Mouse (Mus musculus): ENCODE measurements around the gene Gm17079. TPM values are rescaled to one million over a fixed set of nuclear protein-coding genes. Genes with fewer than 3 reads are reported as not detected.
A peak's percentile ranks its signal among the peaks of the same experiment; 100 is the strongest.
"Not testable (repeated sequence)": the region's sequence is repeated elsewhere in the genome, so short reads cannot be mapped to it uniquely, and the experiment has no call there.

The Gm17079 gene
- not detected for total RNA-seq (2021)
- long read RNA-seq, experiment 1: 0 reads
- long read RNA-seq, experiment 2: 0 reads

DNA sequence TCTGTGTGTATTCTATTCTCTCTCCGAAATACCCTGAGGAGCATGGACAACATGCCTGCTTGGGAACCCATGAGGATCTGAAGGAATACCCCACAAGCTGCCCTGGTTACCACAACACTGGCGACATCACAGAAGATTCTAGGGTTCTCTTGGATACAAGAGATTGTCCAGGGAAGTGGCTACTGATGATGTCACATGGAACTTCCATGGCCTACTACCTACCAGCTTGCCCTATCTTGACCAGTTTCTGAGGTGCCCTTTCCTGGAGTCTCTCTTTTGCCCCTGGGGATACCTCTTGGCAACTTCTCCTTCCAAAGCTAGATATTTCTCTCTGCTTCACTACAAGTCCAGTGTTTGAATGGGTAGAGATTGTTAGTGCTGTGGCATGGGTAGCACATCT, at the start of gene Gm17079:
TSS of gene Gm17079 (minus strand) at position 101 of the 400 bp plus-strand sequence.
- intact Hi-C loops (cut with DNase I); DNase-seq (ENCODE audit: low spot score in 2 of 2): not testable (repeated sequence)

DNA sequence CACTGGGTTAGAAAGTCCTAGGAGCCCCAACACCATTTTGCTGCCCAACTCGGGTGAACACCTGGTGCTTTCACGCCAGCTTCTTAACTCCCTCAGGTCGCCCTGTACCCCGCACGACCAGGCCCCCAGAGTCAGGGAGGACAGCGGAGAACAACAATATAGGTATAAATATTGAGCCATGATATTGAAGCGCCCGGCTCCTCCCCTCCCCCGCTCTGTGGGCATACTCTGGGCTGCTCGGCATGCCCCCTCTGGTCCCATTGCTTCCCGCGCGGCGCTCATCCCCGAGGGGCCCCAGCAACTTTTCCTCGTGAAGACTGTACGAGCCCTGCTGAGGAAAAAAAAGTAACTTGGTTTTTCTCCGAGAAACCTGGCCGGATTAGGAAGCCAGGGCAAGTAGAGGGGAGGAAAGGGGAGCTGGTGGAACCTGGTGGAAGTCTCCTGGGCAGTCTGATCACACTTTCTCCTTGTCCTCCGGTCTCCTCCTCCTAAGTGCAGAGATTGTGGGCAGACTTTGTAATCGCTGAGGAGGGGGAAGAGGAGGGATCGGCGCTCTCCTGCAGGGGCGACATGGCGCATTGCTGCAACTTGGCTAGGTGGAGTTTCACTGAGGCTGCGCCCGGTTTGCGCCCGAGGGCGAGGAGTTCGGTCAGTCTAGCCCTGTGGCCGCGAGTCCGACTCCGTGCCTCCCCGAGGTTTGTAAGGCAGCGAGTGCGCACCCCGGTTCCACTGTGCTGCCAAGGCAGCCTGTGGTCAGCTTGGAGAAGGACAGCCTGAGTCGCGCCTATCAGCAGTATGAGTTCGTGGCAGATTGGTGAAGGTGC, 45.3 kb upstream of the Gm17079 start:
- DNase-seq (ENCODE audit: low spot score in 2 of 2): no peak
- intact Hi-C loops (cut with DNase I): no loop called here

DNA sequence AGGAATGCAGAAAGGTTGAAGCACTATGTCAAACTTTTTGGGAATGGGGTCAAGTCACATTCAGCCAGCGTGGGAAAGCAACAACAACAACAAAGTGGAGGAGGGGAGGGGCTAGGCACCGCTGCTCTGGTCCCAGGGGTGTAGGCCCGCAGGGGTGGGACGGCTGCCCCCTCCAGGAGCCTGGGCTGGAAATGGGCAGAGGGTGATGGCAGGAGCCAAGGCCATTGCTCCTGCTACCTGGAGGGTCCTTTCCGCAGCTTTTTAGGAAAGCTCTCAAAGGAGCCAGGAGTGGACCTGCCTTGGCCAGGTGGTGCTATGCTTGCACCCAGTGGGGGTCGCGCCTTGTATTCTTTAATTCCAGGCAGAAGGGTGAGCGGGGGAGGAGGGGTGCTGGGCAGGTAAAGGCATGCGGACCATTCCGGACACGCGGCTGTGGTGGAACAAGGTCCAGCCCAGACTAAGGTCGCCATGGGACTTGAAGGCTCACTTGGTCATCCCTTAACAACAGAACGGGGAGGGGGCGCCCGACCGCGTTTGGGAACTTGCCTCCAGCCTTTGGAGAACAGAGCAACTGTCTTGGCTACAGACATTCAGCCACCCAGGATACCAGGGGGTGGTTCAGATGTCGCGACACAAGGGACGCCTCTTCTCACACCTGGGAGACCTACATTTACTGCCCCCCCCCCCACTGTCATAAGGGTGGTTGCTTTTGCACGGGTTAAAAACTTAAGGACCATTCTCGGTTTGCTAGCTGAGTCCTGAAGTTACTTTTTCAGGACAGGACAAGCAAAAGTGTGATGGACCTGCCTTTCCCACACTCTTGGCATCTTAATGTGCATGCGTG, 44.1 kb upstream of the Gm17079 start:
- DNase-seq (ENCODE audit: low spot score in 2 of 2): no peak
- intact Hi-C loops (cut with DNase I): no loop called here

DNA sequence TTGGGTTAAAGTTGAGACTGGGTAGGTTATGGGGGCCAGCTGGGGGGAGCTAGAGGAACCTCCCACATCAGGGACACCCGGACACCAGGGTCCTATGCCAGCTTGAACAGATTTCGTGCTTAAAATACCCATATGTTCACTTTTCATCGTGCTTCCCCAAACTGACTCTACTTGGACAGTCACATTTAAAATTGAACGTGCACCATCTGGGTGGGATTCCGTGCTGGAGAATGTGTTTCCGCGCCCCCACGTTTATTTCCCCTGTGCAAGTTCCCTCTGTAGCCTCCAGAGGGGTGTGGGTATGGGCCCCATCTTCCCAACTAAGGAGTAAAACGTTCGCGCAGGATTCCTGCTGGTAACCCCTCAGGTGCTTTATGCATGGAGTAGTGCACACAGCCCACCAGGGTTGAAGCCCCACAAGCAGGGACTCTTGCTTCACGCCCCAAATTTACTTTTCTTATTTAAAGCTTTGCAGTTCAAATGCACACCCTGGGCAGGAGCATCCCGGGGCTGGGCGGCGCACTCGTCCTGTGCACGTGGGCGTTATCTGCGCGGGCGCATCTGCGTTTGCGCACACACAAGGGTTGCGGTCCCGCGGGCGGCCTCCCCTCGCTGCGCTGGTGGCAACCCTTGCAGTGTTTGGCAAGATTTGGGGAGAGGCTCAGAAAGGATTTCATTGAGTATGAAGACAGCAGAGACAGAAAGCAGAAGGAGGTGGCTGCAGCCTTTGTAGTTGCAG, 43.3 kb upstream of the Gm17079 start:
- intact Hi-C loops (cut with DNase I): no loop called here
- DNase-seq (ENCODE audit: low spot score in 2 of 2): peak; percentile 56 to 59

- intact Hi-C loops (cut with DNase I): no loop called here
- no peak for DNase-seq (ENCODE audit: low spot score in 2 of 2)
Observed at GRCm38 (mm10) chr14:51737967-51738366, 42.7 kb upstream of the Gm17079 start.

- intact Hi-C loops (cut with DNase I): no loop called here
Observed at GRCm38 (mm10) chr14:51717083-51717482, 21.8 kb upstream of the Gm17079 start, which contains the start of gene Gm5800. TSS of gene Gm5800 (minus strand) at chr14:51717183.

DNA sequence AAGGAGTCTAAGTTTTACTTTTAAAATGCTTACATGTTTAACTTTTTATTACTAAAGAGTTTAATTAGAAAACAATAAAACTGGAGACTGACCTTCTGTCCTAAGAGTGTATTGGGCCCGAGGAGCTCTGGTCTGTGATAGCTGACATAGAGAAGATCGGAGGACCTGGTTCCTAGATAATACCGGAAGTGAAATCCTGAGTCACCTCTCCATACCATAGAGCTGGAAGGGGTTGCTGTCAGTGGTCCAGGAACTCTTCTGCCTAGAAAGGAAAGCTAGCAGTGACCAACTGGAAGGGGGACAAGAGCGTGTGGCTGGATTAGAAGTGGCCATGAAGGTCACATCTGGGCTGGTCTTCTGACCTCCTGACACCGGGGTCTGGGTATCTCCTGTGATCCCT, 18.0 kb downstream of the Gm17079 start:
- no peak for DNase-seq (ENCODE audit: low spot score in 2 of 2)
- intact Hi-C loops (cut with DNase I): no loop called here

More at GRCm38 (mm10) chr14:51717083-51717482, 21.8 kb upstream of the Gm17079 start, which contains the start of gene Gm5800:
- DNase-seq (ENCODE audit: low spot score in 2 of 2): no peak

Other genes with a start within 250 kb of the Gm17079 start
- gene Vmn2r89, start 243.6 kb downstream of the Gm17079 start, total RNA-seq (2021): not detected
- not detected for gene Gm5622, start 142.7 kb downstream of the Gm17079 start, total RNA-seq (2021)
- gene Gm17175, start 121.4 kb downstream of the Gm17079 start, total RNA-seq (2021): not detected
- gene Gm17174, start 103.3 kb downstream of the Gm17079 start, total RNA-seq (2021): not detected
- not detected for gene Gm17078, start 84.2 kb downstream of the Gm17079 start, total RNA-seq (2021)
- gene Gm4181, start 59.8 kb downstream of the Gm17079 start, total RNA-seq (2021): not detected
- gene Gm5800, start 21.7 kb upstream of the Gm17079 start, total RNA-seq (2021): not detected
- not detected for gene Ang4, start 78.1 kb upstream of the Gm17079 start, total RNA-seq (2021)
- not detected for gene AY358078, start 104.6 kb upstream of the Gm17079 start, total RNA-seq (2021)
- not detected for gene Ear6, start 158.2 kb upstream of the Gm17079 start, total RNA-seq (2021)
- 10 to 100 TPM; 29.1 to 34.6 TPM for gene Mettl17, start 189.4 kb upstream of the Gm17079 start, total RNA-seq (2021)
- 1 to 10 TPM; 3.8 to 4.3 TPM for gene Slc39a2, start 197.4 kb upstream of the Gm17079 start, total RNA-seq (2021)
- 100 to 1,000 TPM; 508 to 561 TPM for gene Ndrg2, start 218.7 kb upstream of the Gm17079 start, total RNA-seq (2021)
- not detected for gene Tppp2, start 223.0 kb upstream of the Gm17079 start, total RNA-seq (2021)
- not detected for gene Rnase13, start 227.3 kb upstream of the Gm17079 start, total RNA-seq (2021)